Mouse (Mus musculus): ENCODE data around the gene Zfp385b. TPM values are rescaled to one million over a fixed set of nuclear protein-coding genes. Genes with fewer than 3 reads are reported as not detected.

Gene Zfp385b
- polyA plus RNA-seq, 1 experiment from 2014 or later, result 2.0 TPM

GRCm38 (mm10) chr2:77409521-77410135 is 409.8 kb downstream of the Zfp385b start:
- H3K27ac ChIP-seq, result no peak overlapping the region
- ATAC-seq (ENCODE audit: insufficient number of reproducible peaks, insufficient read depth, low FRiP score, low TSS enrichment, low read depth), result no peak
- H3K4me1 ChIP-seq (replicated peaks), result no peaks in the 10 kb centered on the region
- 41% methylated on average over 5 of the region's 5 CpGs for WGBS
- H3K4me3 ChIP-seq (replicated peaks), result no peak overlapping the region
- H3K36me3 ChIP-seq, result no peaks in the 10 kb centered on the region
- no peaks in the 10 kb centered on the region for H3K9me3 ChIP-seq
- no peak overlapping the region for H3K4me2 ChIP-seq
- no peaks in the 10 kb centered on the region for H3K27me3 ChIP-seq
- H3K9ac ChIP-seq (replicated peaks), result no peak overlapping the region

GRCm38 (mm10) chr2:77408972-77409371 is 410.5 kb downstream of the Zfp385b start:
- Histone ChIP-seq H3K27ac (no peak overlapping the region), H3K36me3 (no peaks in the 10 kb centered on the region), H3K4me3 (replicated peaks) (no peak overlapping the region), H3K9ac (replicated peaks) (no peak overlapping the region), H3K4me1 (replicated peaks) (no peaks in the 10 kb centered on the region), H3K27me3 (no peaks in the 10 kb centered on the region), H3K9me3 (no peaks in the 10 kb centered on the region), H3K4me2 (no peak overlapping the region)
- WGBS, result 66% methylated on average over 7 of the region's 7 CpGs
- no peak for ATAC-seq (ENCODE audit: insufficient number of reproducible peaks, insufficient read depth, low FRiP score, low TSS enrichment, low read depth)

DNA sequence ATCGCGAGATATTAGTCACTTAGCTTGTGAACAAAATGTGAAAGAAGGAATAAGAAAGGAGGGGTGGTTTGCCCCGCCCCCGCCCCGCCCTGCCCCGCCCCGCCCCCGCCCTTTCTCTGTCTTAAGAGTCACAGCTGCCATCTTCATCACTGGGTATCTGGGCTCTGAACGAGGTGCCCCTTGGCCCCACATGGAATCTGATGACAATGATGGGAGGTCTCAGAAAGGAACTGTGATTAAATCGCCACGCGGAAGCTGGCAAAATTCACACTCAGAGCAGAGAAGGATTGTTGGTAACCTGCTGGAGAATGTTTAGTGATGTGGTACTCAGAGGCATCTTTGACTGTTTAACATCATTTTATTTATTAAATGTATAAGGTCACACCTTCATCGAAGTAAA is 417.1 kb downstream of the Zfp385b start:
- peak overlapping the region; percentile 24 for H3K4me3 ChIP-seq (replicated peaks)
- H3K9me3 ChIP-seq, result no peaks in the 10 kb centered on the region
- no peak for ATAC-seq (ENCODE audit: insufficient number of reproducible peaks, insufficient read depth, low FRiP score, low TSS enrichment, low read depth)
- no peak overlapping the region; the same call in 1 of the 2 replicates for H3K9ac ChIP-seq (replicated peaks)
- no peak overlapping the region for H3K27ac ChIP-seq
- 18% methylated on average over 13 of the region's 13 CpGs for whole genome bisulfite sequencing
- H3K27me3 ChIP-seq, result peaks cover 3% of the 10 kb centered on the region; the same call in 1 of the 2 replicates
- H3K4me2 ChIP-seq, result peak overlapping the region; percentile 57
- no peaks in the 10 kb centered on the region for H3K36me3 ChIP-seq
- H3K4me1 ChIP-seq (replicated peaks), result peaks cover 10% of the 10 kb centered on the region

GRCm38 (mm10) chr2:77401438-77402235 is 417.8 kb downstream of the Zfp385b start:
- 5% methylated on average over 13 of the region's 13 CpGs for WGBS

DNA sequence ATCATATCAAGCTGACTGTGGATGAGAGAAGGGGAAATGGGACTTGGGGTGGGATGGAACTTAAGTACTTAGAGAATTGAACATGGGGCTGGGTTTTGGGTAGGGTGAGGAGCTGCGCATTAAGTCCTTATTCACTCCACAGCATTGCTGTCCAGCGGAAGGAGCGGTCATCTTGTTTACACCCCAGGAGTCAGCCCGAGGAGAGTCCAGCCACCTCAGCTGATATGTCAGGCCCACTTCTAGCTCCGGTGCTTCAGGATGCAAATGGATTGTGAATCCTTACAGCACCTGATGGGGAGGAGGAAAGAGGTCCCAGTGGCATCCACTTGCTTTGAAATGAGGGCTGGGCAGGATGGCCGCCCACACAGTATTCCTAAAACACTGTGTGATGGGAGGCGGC is 425.6 kb downstream of the Zfp385b start:
- Histone ChIP-seq H3K27ac (no peak overlapping the region), H3K4me3 (replicated peaks) (no peak overlapping the region), H3K27me3 (no peaks in the 10 kb centered on the region), H3K36me3 (no peaks in the 10 kb centered on the region), H3K9me3 (no peaks in the 10 kb centered on the region), H3K4me2 (no peak overlapping the region), H3K4me1 (replicated peaks) (0 out of 2 replicates have a peak, but pooled peaks cover 5% of the 10 kb centered on the region), H3K9ac (replicated peaks) (no peak overlapping the region)
- ATAC-seq (ENCODE audit: insufficient number of reproducible peaks, insufficient read depth, low FRiP score, low TSS enrichment, low read depth), result no peak
- 91% methylated on average over 7 of the region's 7 CpGs for WGBS

More at GRCm38 (mm10) chr2:77401438-77402235, 417.8 kb downstream of the Zfp385b start:
- ATAC-seq (ENCODE audit: insufficient number of reproducible peaks, insufficient read depth, low FRiP score, low TSS enrichment, low read depth), result peak; percentile 70; the same call in 1 of the 2 replicates
- peaks cover 10% of the 10 kb centered on the region for H3K4me1 ChIP-seq (replicated peaks)
- peak overlapping the region; percentile 57 for H3K4me2 ChIP-seq
- H3K4me3 ChIP-seq (replicated peaks), result peak overlapping the region; percentile 24
- no peaks in the 10 kb centered on the region for H3K9me3 ChIP-seq
- H3K36me3 ChIP-seq, result no peaks in the 10 kb centered on the region
- H3K27me3 ChIP-seq, result peaks cover 3% of the 10 kb centered on the region; the same call in 1 of the 2 replicates
- peak overlapping the region; percentile 28 for H3K9ac ChIP-seq (replicated peaks)
- no peak overlapping the region for H3K27ac ChIP-seq

GRCm38 (mm10) chr2:77388186-77388585 is 431.3 kb downstream of the Zfp385b start:
- Histone ChIP-seq H3K4me1 (replicated peaks) (0 out of 2 replicates have a peak, but pooled peaks cover 3% of the 10 kb centered on the region), H3K9ac (replicated peaks) (no peak overlapping the region), H3K27me3 (no peaks in the 10 kb centered on the region), H3K4me2 (no peak overlapping the region), H3K36me3 (no peaks in the 10 kb centered on the region), H3K27ac (no peak overlapping the region), H3K9me3 (no peaks in the 10 kb centered on the region), H3K4me3 (replicated peaks) (no peak overlapping the region)
- ATAC-seq (ENCODE audit: insufficient number of reproducible peaks, insufficient read depth, low FRiP score, low TSS enrichment, low read depth), result no peak
- WGBS, result 83% methylated on average over 6 of the region's 6 CpGs

GRCm38 (mm10) chr2:77386515-77386914 is 432.9 kb downstream of the Zfp385b start:
- no peak overlapping the region for H3K9ac ChIP-seq (replicated peaks)
- WGBS, result 27% methylated on average over 5 of the region's 5 CpGs
- H3K27ac ChIP-seq, result no peak overlapping the region
- no peak for ATAC-seq (ENCODE audit: insufficient number of reproducible peaks, insufficient read depth, low FRiP score, low TSS enrichment, low read depth)
- no peak overlapping the region for H3K4me2 ChIP-seq
- H3K9me3 ChIP-seq, result no peaks in the 10 kb centered on the region
- H3K4me1 ChIP-seq (replicated peaks), result no peaks in the 10 kb centered on the region
- no peaks in the 10 kb centered on the region for H3K36me3 ChIP-seq
- H3K27me3 ChIP-seq, result no peaks in the 10 kb centered on the region
- H3K4me3 ChIP-seq (replicated peaks), result no peak overlapping the region

- no peaks in the 10 kb centered on the region for H3K4me1 ChIP-seq (replicated peaks)
- H3K9ac ChIP-seq (replicated peaks), result no peak overlapping the region
- no peaks in the 10 kb centered on the region for H3K36me3 ChIP-seq
- no peak overlapping the region for H3K4me3 ChIP-seq (replicated peaks)
- 81% methylated on average over 5 of the region's 5 CpGs for WGBS
- no peak overlapping the region for H3K27ac ChIP-seq
- no peak overlapping the region for H3K4me2 ChIP-seq
- no peak for ATAC-seq (ENCODE audit: insufficient number of reproducible peaks, insufficient read depth, low FRiP score, low TSS enrichment, low read depth)
- 0 out of 2 replicates have a peak, but pooled peaks cover 2% of the 10 kb centered on the region for H3K9me3 ChIP-seq
- no peaks in the 10 kb centered on the region for H3K27me3 ChIP-seq
Measured at GRCm38 (mm10) chr2:77382766-77383165, 436.7 kb downstream of the Zfp385b start.

- no peak for ATAC-seq (ENCODE audit: insufficient number of reproducible peaks, insufficient read depth, low FRiP score, low TSS enrichment, low read depth)
- H3K4me2 ChIP-seq, result no peak overlapping the region
- H3K27ac ChIP-seq, result no peak overlapping the region
- no peaks in the 10 kb centered on the region for H3K27me3 ChIP-seq
- no peak overlapping the region for H3K9ac ChIP-seq (replicated peaks)
- 0 out of 2 replicates have a peak, but pooled peaks cover 2% of the 10 kb centered on the region for H3K9me3 ChIP-seq
- no peak overlapping the region for H3K4me3 ChIP-seq (replicated peaks)
- H3K36me3 ChIP-seq, result no peaks in the 10 kb centered on the region
- WGBS, result 88% methylated on average over 1 of the region's 1 CpGs
- no peaks in the 10 kb centered on the region for H3K4me1 ChIP-seq (replicated peaks)
Measured at GRCm38 (mm10) chr2:77379907-77380306, 439.5 kb downstream of the Zfp385b start.

GRCm38 (mm10) chr2:77379332-77379731 is 440.1 kb downstream of the Zfp385b start:
- Histone ChIP-seq H3K36me3 (no peaks in the 10 kb centered on the region), H3K27ac (no peak overlapping the region), H3K9ac (replicated peaks) (no peak overlapping the region), H3K27me3 (no peaks in the 10 kb centered on the region), H3K4me3 (replicated peaks) (no peak overlapping the region), H3K9me3 (0 out of 2 replicates have a peak, but pooled peaks cover 2% of the 10 kb centered on the region), H3K4me1 (replicated peaks) (no peaks in the 10 kb centered on the region), H3K4me2 (no peak overlapping the region)
- WGBS, result 91% methylated on average over 5 of the region's 5 CpGs
- ATAC-seq (ENCODE audit: insufficient number of reproducible peaks, insufficient read depth, low FRiP score, low TSS enrichment, low read depth), result no peak

DNA sequence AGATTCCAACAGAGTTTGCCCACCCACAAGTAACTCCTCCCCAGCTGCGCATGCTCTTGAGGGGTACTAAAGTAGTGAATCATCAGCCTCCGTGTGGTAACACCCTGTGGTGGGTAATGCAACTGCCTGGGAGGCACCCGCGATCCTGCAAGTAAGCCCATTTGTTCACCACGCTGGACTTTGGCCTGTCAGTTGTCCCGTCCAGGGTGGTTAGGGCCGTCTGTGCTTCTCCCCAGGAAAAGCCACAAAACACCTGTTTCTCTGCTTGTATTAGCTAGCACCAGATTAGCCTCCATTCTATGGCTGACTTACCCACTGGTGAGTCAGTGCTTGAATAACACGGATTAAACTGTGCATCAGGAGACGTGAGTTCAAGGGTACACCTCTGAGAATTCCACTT is 442.6 kb downstream of the Zfp385b start:
- 55% methylated on average over 9 of the region's 9 CpGs for WGBS
- Histone ChIP-seq H3K9me3 (0 out of 2 replicates have a peak, but pooled peaks cover 2% of the 10 kb centered on the region), H3K4me3 (replicated peaks) (no peak overlapping the region), H3K4me2 (no peak overlapping the region), H3K36me3 (no peaks in the 10 kb centered on the region), H3K9ac (replicated peaks) (no peak overlapping the region), H3K27me3 (no peaks in the 10 kb centered on the region), H3K4me1 (replicated peaks) (no peaks in the 10 kb centered on the region), H3K27ac (no peak overlapping the region)
- ATAC-seq (ENCODE audit: insufficient number of reproducible peaks, insufficient read depth, low FRiP score, low TSS enrichment, low read depth), result no peak
